Mouse (Mus musculus): ENCODE results near the gene Gm8369. TPM values are rescaled to one million over a fixed set of nuclear protein-coding genes. Genes with fewer than 3 reads are reported as not detected.
A peak's percentile ranks its signal among the peaks of the same experiment; 100 is the strongest.
"Not testable (repeated sequence)": the region's sequence is repeated elsewhere in the genome, so short reads cannot be mapped to it uniquely, and the experiment has no call there.

The Gm8369 gene
- 1.7 and 2.1 TPM in 2 replicates for total RNA-seq (2017)

- no peak for ATAC-seq (replicated peaks; ENCODE audit: low read depth, poor library complexity, severe bottlenecking)
Measured at GRCm38 (mm10) chr19:11485746-11486145, at the start of gene Gm8369. Gene Gm8369 (plus strand): TSS chr19:11485938.

DNA sequence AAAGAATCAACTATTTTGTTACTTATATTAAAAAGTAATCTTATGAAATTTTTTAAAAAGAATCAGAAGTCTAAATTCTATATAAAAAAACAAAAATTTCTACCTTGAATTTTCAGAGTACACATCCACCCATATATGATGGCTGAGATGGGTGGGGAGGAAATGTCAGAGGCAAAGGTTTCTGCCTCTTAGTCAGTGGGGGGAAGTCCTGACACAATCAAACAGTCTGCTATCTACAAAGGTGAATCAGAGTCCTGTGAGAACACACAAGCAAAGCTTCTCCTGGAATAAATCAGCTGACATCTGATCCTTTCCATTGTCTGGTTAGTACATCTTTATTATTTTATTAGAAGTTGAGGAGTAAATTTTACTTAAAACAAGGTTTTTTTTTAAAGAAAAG is 42.4 kb upstream of the Gm8369 start, which contains the start of gene Ms4a4b:
Gene Ms4a4b, plus strand, starts transcription at position 216 of the 400 bp plus-strand sequence.
- no peak for ATAC-seq (replicated peaks; ENCODE audit: low read depth, poor library complexity, severe bottlenecking)

- no peak for ATAC-seq (replicated peaks; ENCODE audit: low read depth, poor library complexity, severe bottlenecking)
Measured at GRCm38 (mm10) chr19:11443964-11444363, 41.8 kb upstream of the Gm8369 start.

DNA sequence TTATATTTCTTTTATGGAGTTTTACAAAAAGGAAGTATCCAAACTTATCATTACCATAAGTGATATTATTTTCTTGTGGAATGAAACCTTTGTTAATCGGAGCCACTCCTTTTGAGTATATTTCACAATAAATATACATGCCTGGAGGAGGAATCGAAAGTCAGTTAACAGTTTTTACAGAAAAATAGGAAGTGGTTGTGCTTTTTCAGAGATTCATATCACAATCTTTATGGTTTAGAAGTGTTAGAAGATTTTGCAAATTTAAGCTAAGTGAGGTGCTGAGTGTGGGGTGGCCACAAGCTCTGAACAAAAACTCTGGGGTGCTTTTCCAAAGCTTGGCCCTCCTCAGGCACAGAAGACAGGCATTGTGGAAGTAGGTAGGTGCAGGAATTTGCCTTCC is 38.5 kb upstream of the Gm8369 start:
- ATAC-seq (replicated peaks; ENCODE audit: low read depth, poor library complexity, severe bottlenecking), result peak; percentile 73

- not testable (repeated sequence) for ATAC-seq (replicated peaks; ENCODE audit: low read depth, poor library complexity, severe bottlenecking)
Measured at GRCm38 (mm10) chr19:11459041-11459440, 26.7 kb upstream of the Gm8369 start.

GRCm38 (mm10) chr19:11464795-11465194 is 20.9 kb upstream of the Gm8369 start:
- ATAC-seq (replicated peaks; ENCODE audit: low read depth, poor library complexity, severe bottlenecking), result peak; percentile 91

DNA sequence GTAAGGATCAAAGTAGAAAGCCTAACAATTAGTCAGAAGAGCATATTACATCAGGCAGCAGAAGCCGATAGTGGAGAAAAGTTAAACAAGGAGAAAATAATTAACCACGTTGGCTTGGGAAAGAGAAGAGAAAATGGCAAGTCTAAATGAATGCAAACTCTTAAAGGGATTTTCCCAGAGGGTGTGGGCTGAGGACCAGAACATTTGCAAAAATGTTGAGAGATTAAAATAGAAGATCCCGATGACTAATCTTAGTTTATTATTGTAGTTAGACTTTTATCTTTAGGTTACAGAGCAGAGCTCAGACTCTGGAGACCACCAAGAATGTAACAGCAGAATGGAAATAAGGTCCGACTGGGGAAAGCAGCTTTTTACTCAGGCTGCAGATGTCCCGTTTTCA is 19.3 kb upstream of the Gm8369 start:
- ATAC-seq (replicated peaks; ENCODE audit: low read depth, poor library complexity, severe bottlenecking), result no peak

GRCm38 (mm10) chr19:11468361-11468760 is 17.4 kb upstream of the Gm8369 start:
- ATAC-seq (replicated peaks; ENCODE audit: low read depth, poor library complexity, severe bottlenecking), result not testable (repeated sequence)

- peak; percentile 59 for ATAC-seq (replicated peaks; ENCODE audit: low read depth, poor library complexity, severe bottlenecking)
Measured at GRCm38 (mm10) chr19:11469215-11469614, 16.5 kb upstream of the Gm8369 start, which contains the start of gene Ms4a6c. Gene Ms4a6c (plus strand): TSS chr19:11469366.

GRCm38 (mm10) chr19:11479714-11480113 is 6.0 kb upstream of the Gm8369 start:
- ATAC-seq (replicated peaks; ENCODE audit: low read depth, poor library complexity, severe bottlenecking), result no peak; the same call in 1 of the 2 replicates

GRCm38 (mm10) chr19:11482684-11483083 is 3.1 kb upstream of the Gm8369 start:
- no peak for ATAC-seq (replicated peaks; ENCODE audit: low read depth, poor library complexity, severe bottlenecking)

- ATAC-seq (replicated peaks; ENCODE audit: low read depth, poor library complexity, severe bottlenecking), result no peak
Measured at GRCm38 (mm10) chr19:11483941-11484340, 1.8 kb upstream of the Gm8369 start.

DNA sequence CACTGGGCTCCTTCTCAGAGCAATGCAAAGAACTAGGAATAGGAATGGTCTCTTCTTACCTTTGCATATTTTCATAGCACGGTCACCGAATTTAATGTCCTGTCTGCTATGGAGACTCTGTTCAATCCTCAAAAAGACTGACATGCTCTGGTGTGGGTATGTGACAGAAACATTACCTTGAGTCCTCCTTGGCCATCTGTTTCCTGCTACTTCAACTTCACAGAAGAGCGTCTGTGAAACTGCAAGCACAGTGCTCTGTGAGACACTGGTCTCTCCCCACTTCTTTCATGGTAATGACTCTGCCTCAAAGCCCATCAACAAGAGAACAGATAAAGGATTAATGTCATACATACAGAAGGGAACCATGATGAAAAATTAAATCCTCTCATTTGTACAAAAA is 1.4 kb upstream of the Gm8369 start:
- 0 out of 2 replicates have a peak, but pooled peaks have one; percentile 18 for ATAC-seq (replicated peaks; ENCODE audit: low read depth, poor library complexity, severe bottlenecking)

- ATAC-seq (replicated peaks; ENCODE audit: low read depth, poor library complexity, severe bottlenecking), result peak; percentile 68; the same call in 1 of the 2 replicates
Measured at GRCm38 (mm10) chr19:11485266-11485665, 472 bp upstream of the Gm8369 start.

DNA sequence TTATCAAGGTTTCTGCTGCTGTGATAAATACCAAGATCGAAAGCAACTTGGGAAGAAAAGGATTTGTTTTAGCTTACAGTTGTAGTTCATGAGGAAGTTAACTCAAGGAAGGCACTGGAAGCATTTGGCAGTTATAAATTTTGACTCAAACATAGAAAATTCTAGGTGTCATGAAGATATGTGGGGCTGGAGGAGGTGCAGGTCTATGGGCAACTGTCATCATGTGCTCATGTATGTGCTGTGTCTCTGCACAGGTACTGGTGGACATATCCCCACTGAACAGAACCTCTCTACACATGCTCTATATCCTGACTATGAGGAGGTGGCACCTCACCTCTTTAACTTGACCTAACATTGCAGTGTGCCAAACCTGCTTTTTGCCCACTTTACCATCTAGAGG is 861 bp downstream of the Gm8369 start:
- no peak for ATAC-seq (replicated peaks; ENCODE audit: low read depth, poor library complexity, severe bottlenecking)

GRCm38 (mm10) chr19:11491406-11492189 is 5.9 kb downstream of the Gm8369 start:
- ATAC-seq (replicated peaks; ENCODE audit: low read depth, poor library complexity, severe bottlenecking), result no peak

- ATAC-seq (replicated peaks; ENCODE audit: low read depth, poor library complexity, severe bottlenecking), result no peak
Measured at GRCm38 (mm10) chr19:11492671-11493070, 6.9 kb downstream of the Gm8369 start.

- 0 out of 2 replicates have a peak, but pooled peaks have one; percentile 58 for ATAC-seq (replicated peaks; ENCODE audit: low read depth, poor library complexity, severe bottlenecking)
Measured at GRCm38 (mm10) chr19:11494519-11494918, 8.8 kb downstream of the Gm8369 start.

DNA sequence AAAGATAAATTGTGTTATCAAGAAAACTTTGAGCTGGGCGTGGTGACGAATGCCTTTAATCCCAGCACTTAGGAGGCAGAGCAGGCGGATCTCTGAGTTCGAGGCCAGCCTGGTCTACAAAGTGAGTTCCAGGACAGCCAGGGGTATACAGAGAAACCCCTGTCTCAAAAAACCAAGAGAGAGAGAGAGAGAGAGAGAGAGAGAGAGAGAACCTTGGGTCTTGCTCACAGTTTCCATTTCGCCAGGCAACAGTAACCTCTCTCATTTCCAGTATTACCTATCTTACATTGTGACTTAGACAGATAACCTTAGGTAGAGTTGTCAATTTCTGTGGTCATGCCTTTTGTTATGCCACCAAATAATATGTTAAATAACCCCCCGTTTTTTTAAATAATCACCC is 10.6 kb downstream of the Gm8369 start:
- ATAC-seq (replicated peaks; ENCODE audit: low read depth, poor library complexity, severe bottlenecking), result no peak

DNA sequence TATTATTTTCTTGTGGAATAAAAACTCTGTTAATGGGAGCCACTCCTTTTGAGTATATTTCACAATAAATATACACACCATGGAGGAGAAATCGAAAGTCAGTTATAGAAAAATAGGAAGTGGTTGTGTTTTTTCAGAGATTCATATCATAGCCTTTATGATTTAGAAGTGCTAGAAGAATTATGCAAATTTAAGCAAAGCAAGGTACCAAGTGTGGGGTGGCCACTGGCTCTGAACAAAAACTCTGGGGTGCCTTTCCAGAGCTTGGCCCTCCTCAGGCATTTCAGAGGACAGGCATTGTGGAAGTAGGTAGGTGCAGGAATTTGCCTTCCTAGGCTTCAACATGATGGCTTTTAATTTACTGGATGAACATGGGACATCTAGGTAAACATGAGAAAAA is 11.6 kb downstream of the Gm8369 start:
- ATAC-seq (replicated peaks; ENCODE audit: low read depth, poor library complexity, severe bottlenecking), result peak; percentile 63

DNA sequence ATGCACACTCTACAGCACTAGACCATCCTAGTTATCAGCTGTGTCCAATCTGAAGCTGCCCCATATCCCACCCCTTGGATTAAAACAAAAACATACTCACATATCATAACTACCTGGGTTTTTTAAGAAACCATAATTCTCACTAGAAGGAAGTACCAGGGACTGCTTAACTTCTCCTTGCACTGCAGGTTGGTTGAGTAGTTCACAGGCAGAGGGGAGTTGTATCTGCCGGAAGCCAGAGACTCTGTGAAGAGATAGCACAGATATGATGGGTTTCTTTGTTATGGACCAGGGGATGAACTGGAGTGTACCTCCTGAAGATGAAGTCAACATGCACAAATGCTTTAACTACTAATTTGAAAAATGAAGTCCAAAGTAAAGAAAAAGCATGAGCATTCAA is 15.1 kb downstream of the Gm8369 start:
- no peak for ATAC-seq (replicated peaks; ENCODE audit: low read depth, poor library complexity, severe bottlenecking)

DNA sequence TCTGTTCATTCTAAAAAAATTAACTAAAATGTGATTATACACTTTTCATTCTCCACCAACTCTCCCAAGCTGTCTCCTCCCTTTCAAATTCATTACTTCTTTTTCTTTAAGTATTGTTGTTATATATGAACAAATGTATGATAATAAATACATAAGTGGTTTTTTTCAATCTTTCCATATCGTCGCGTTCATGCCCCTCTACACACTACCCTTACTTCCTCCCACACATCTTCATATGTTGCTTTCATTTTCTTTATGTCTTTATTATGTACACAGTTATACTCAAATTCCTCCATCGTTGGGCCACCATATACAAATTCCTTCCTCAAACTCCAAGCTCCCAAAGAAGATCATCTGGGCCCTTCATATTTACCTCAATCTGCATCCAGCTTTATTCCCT is 15.6 kb downstream of the Gm8369 start:
- no peak for ATAC-seq (replicated peaks; ENCODE audit: low read depth, poor library complexity, severe bottlenecking)

Measured in common myeloid progenitor, adult 5-6 weeks (primary cell).